Mouse (Mus musculus): ENCODE measurements around the gene Zmiz2. TPM values are rescaled to one million over a fixed set of nuclear protein-coding genes. Genes with fewer than 3 reads are reported as not detected.
A peak's percentile ranks its signal among the peaks of the same experiment; 100 is the strongest.

Gene Zmiz2
- polyA plus RNA-seq, 1 experiment from 2014 or later = 19.3 TPM

DNA sequence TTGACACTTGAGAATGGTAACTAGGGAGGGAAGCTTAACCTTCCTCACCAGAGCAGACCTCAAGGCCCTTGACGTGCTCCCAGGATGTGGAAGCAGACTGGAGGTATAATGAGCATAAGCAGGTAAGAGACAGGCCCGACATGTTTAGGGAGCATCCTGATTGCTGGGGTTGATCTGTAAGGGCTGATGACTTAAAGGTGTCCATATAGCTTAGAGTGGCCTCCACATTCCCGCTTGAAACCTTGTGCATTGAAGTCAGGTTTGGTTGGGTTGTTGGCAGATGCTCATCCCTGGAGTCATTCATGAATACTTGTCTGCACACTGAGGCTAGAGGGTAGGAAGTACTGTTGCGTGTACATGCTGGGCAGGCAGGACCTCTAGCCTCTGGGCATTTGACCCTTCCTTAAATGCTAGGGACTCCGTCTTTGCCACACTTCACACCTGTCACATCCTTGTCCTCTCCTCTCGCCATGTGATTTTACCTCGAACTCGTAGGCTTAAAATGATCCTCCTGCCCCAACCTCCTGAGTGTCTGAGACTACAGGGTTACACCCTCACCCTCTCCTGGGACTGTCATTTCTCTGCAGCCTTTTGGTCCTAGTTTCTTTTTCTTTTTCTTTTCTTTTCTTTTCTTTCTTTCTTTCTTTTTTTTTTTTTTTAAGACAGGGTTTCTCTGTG, 1.6 kb downstream of the Zmiz2 start:
- WGBS = 84% methylated on average over 8 of the region's 8 CpGs

DNA sequence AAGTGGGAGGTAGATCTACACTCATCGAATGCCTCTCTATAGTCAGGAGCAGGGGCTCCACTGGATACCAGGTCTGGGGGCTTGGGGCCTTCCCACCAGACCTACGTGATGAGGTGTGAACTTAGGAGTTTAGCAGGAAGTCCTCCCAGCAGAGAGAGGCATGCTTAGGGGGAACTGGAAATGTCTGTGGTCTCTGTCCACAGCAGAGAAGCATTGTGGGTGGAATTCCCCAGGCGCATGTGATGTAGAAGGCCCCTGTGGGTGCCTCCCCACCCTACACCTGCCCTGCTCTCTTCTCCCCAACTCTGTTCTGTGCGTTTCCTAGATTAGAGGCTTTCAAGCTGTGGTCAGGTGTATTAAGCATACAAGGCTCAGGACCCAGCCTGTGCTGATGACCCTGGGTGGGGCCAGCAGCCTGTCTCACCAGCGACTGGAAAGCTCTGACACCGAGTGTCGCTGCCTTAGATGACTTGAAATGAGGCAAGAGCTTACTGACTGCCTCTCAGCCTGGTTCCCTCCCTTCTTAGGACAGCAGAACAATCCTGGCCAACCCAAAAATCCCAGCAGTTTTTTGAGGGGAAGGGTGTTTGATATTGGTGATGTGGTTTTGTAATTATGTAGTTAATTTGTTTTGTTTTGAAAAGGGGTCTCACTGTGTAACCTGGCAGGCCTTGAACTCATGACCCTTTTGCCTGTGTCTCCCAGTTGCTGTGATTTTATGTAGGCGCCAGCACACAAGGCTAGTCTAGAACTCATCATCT, 2.8 kb downstream of the Zmiz2 start:
- Histone ChIP-seq H3K4me2 (replicated peaks; ENCODE audit: low read depth, low read length) (no peak overlapping the region), H3K27me3 (ENCODE audit: control insufficient read depth, insufficient read depth, low read length) (no peaks in the 10 kb centered on the region), H3K9ac (ENCODE audit: low read depth, low read length) (no peak overlapping the region), H3K9me3 (ENCODE audit: control insufficient read depth, low read length) (no peaks in the 10 kb centered on the region), H3K4me1 (replicated peaks; ENCODE audit: control insufficient read depth, insufficient read depth, low read length) (peaks cover 14% of the 10 kb centered on the region; the same call in 1 of the 2 replicates), H3K36me3 (ENCODE audit: control insufficient read depth, insufficient read depth, low read length) (peaks cover 6% of the 10 kb centered on the region; the same call in 1 of the 2 replicates), H3K4me3 (ENCODE audit: low read depth, low read length) (no peak overlapping the region), H3K27ac (ENCODE audit: low read depth, low read length) (no peak overlapping the region)
- DNase-seq (ENCODE audit: low spot score) = no peak
- ATAC-seq (ENCODE audit: low FRiP score) = no peak
- 90% methylated on average over 8 of the region's 8 CpGs for WGBS

More for the DNA sequence above, 1.6 kb downstream of the Zmiz2 start:
- H3K9ac ChIP-seq (ENCODE audit: low read depth, low read length) = peak overlapping the region; percentile 99
- peaks cover 14% of the 10 kb centered on the region; the same call in 1 of the 2 replicates for H3K4me1 ChIP-seq (replicated peaks; ENCODE audit: control insufficient read depth, insufficient read depth, low read length)
- peak overlapping the region; percentile 94 for H3K4me3 ChIP-seq (ENCODE audit: low read depth, low read length)
- ATAC-seq (ENCODE audit: low FRiP score) = no peak
- H3K4me2 ChIP-seq (replicated peaks; ENCODE audit: low read depth, low read length) = peak overlapping the region; percentile 67
- DNase-seq (ENCODE audit: low spot score) = no peak
- H3K27me3 ChIP-seq (ENCODE audit: control insufficient read depth, insufficient read depth, low read length) = no peaks in the 10 kb centered on the region
- H3K27ac ChIP-seq (ENCODE audit: low read depth, low read length) = no peak overlapping the region
- H3K36me3 ChIP-seq (ENCODE audit: control insufficient read depth, insufficient read depth, low read length) = peaks cover 3% of the 10 kb centered on the region; the same call in 1 of the 2 replicates
- no peaks in the 10 kb centered on the region for H3K9me3 ChIP-seq (ENCODE audit: control insufficient read depth, low read length)

DNA sequence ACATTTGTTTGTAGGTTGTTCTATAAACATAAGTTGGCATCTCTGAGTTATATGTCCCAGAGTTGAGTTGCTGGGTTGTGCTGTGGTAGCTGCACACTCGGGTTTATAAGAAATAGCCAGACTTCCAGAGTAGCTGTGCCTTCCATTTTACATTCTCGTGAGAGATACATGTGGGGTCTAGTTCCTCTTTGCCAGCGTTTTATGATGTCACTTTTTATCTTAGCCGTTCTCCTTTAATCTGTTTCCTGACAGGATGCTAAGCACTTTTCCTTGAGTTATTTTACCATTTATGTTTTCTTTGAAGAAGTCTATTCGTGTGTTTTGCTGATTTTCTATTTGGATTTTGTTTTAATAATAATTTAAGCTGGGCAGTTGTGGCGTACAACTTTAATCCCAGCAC, 4.0 kb downstream of the Zmiz2 start:
- no peak overlapping the region for H3K4me3 ChIP-seq (ENCODE audit: low read depth, low read length)
- H3K4me2 ChIP-seq (replicated peaks; ENCODE audit: low read depth, low read length) = no peak overlapping the region
- no peak overlapping the region for H3K9ac ChIP-seq (ENCODE audit: low read depth, low read length)
- H3K27me3 ChIP-seq (ENCODE audit: control insufficient read depth, insufficient read depth, low read length) = no peaks in the 10 kb centered on the region
- H3K4me1 ChIP-seq (replicated peaks; ENCODE audit: control insufficient read depth, insufficient read depth, low read length) = peaks cover 14% of the 10 kb centered on the region; the same call in 1 of the 2 replicates
- 91% methylated on average over 6 of the region's 6 CpGs for WGBS
- peaks cover 9% of the 10 kb centered on the region for H3K36me3 ChIP-seq (ENCODE audit: control insufficient read depth, insufficient read depth, low read length)
- no peaks in the 10 kb centered on the region for H3K9me3 ChIP-seq (ENCODE audit: control insufficient read depth, low read length)
- no peak overlapping the region for H3K27ac ChIP-seq (ENCODE audit: low read depth, low read length)
- ATAC-seq (ENCODE audit: low FRiP score) (no peak), DNase-seq (ENCODE audit: low spot score) (no peak)

DNA sequence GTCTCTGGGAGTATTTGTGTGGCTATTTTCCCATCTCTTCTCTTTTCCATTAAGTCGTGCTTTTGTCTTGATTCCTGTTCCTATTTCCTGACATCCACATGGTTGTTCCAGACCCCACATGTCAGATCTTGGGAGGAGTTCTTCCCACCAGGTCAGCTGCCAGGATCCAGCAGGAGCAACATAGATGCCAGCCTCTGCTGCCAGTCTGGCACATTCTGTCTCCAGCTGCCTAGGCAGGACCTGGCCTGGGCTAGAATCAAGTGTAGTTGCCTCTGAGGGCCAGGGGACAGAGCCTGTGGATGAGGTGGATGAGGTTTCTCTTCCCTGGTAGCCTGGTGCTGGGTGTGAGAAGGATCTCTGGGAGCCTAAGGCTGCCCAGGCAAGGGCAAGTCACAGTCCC, 5.0 kb downstream of the Zmiz2 start:
- 77% methylated on average over 1 of the region's 1 CpGs for WGBS
- no peak for DNase-seq (ENCODE audit: low spot score)
- Histone ChIP-seq H3K4me3 (ENCODE audit: low read depth, low read length) (no peak overlapping the region), H3K27ac (ENCODE audit: low read depth, low read length) (no peak overlapping the region), H3K4me2 (replicated peaks; ENCODE audit: low read depth, low read length) (no peak overlapping the region), H3K9ac (ENCODE audit: low read depth, low read length) (no peak overlapping the region), H3K9me3 (ENCODE audit: control insufficient read depth, low read length) (no peaks in the 10 kb centered on the region), H3K36me3 (ENCODE audit: control insufficient read depth, insufficient read depth, low read length) (peaks cover 15% of the 10 kb centered on the region), H3K4me1 (replicated peaks; ENCODE audit: control insufficient read depth, insufficient read depth, low read length) (peaks cover 14% of the 10 kb centered on the region; the same call in 1 of the 2 replicates), H3K27me3 (ENCODE audit: control insufficient read depth, insufficient read depth, low read length) (no peaks in the 10 kb centered on the region)
- ATAC-seq (ENCODE audit: low FRiP score) = no peak

DNA sequence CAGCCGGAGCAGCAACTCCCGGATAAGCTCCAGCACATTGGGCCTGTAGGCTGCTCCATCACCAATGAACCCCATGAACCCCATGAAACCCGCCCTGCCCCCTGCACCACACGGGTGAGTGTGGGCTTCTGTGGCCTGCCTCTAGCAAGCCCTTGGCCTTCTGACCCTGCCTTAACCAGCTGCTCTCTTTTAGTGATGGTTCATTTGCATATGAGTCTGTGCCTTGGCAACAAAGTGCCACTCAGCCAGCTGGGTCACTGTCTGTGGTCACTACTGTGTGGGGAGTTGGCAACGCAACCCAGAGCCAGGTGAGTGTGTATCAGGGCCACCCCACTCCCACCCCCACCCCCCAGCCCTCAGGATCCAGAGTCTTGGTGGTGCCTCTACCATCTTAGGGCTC, 6.7 kb downstream of the Zmiz2 start:
- no peak overlapping the region for H3K4me2 ChIP-seq (replicated peaks; ENCODE audit: low read depth, low read length)
- peaks cover 8% of the 10 kb centered on the region; the same call in 1 of the 2 replicates for H3K4me1 ChIP-seq (replicated peaks; ENCODE audit: control insufficient read depth, insufficient read depth, low read length)
- H3K36me3 ChIP-seq (ENCODE audit: control insufficient read depth, insufficient read depth, low read length) = peaks cover 23% of the 10 kb centered on the region
- WGBS = 87% methylated on average over 5 of the region's 5 CpGs
- DNase-seq (ENCODE audit: low spot score) (no peak), ATAC-seq (ENCODE audit: low FRiP score) (peak; percentile 41; the same call in 1 of the 2 replicates)
- H3K27me3 ChIP-seq (ENCODE audit: control insufficient read depth, insufficient read depth, low read length) = no peaks in the 10 kb centered on the region
- H3K4me3 ChIP-seq (ENCODE audit: low read depth, low read length) = no peak overlapping the region
- no peaks in the 10 kb centered on the region for H3K9me3 ChIP-seq (ENCODE audit: control insufficient read depth, low read length)
- no peak overlapping the region for H3K9ac ChIP-seq (ENCODE audit: low read depth, low read length)
- no peak overlapping the region for H3K27ac ChIP-seq (ENCODE audit: low read depth, low read length)

DNA sequence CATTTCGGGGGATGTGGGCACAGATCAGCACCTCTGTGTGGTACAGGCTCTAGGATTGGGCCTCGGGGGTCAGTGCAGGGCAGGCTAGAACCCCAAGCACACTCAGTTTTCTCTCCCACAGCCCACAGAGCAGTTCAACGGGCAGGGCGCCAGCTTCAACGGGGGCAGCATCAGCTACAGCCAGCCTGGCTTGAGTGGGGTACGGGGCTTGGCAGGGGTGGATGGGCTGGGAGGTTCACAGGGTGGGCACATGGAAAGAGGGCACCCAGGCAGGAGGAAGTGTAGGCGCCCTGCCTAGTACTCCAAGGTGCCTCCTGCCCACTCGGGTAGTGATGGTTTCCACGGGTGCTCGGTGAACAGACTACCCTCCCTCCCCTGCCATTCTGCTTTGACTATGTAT, 9.3 kb downstream of the Zmiz2 start:
- no peaks in the 10 kb centered on the region for H3K27me3 ChIP-seq (ENCODE audit: control insufficient read depth, insufficient read depth, low read length)

DNA sequence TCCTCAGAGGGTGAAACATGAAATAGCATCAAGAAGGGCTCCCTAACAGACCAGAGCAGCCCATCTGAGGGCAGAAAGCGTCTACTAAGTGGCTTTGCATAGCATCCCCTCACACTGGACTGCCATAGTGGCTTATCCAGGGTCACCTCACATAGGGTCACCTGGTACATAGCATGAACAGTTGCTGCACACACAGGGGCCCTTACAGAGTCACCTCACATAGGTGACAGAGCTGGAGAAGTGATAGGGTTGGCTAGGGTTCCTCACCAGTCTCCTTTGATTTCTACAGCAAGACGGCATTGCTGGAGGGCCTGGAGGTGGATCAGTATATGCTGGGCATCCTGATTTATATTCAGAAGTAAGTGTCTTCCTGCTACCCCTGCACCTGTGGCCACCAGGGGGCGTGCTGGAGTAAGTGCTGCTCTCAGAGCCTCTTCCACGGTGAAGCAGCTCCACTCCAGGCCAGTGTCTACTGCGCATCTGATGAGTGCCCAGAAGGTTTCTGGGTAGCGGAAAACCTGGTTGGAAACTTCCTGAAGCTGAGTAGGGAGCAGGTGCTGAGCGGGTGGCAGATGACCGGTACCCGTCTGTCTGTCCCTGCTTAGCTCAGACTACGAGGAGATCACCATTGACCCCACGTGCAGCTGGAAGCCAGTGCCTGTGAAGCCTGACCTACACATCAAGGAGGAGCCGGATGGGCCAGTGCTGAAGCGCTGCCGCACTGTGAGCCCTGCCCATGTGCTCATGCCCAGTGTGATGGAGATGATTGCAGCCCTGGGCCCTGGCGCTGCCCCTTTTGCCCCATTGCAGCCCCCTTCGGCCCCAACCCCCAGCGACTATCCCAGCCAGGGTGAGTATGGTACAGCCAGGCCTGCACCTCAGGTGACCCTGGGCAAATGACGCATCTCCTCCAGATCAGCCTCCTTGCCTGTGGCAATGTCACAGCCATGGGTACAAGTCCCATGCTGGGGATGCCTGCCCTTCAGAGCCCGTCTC, 13.9 kb downstream of the Zmiz2 start:
- no peak overlapping the region for H3K4me3 ChIP-seq (ENCODE audit: low read depth, low read length)
- no peaks in the 10 kb centered on the region for H3K9me3 ChIP-seq (ENCODE audit: control insufficient read depth, low read length)
- H3K4me2 ChIP-seq (replicated peaks; ENCODE audit: low read depth, low read length) = no peak overlapping the region
- H3K36me3 ChIP-seq (ENCODE audit: control insufficient read depth, insufficient read depth, low read length) = peaks cover 39% of the 10 kb centered on the region
- no peak overlapping the region for H3K27ac ChIP-seq (ENCODE audit: low read depth, low read length)
- H3K9ac ChIP-seq (ENCODE audit: low read depth, low read length) = no peak overlapping the region
- no peaks in the 10 kb centered on the region for H3K27me3 ChIP-seq (ENCODE audit: control insufficient read depth, insufficient read depth, low read length)
- ATAC-seq (ENCODE audit: low FRiP score) = peak; percentile 26; the same call in 1 of the 2 replicates
- 89% methylated on average over 19 of the region's 19 CpGs for WGBS
- 0 out of 2 replicates have a peak, but pooled peaks cover 2% of the 10 kb centered on the region for H3K4me1 ChIP-seq (replicated peaks; ENCODE audit: control insufficient read depth, insufficient read depth, low read length)
- peak; percentile 69 for DNase-seq (ENCODE audit: low spot score)

More for the DNA sequence above, 9.3 kb downstream of the Zmiz2 start:
- ATAC-seq (ENCODE audit: low FRiP score) (no peak), DNase-seq (ENCODE audit: low spot score) (no peak)
- Histone ChIP-seq H3K4me2 (replicated peaks; ENCODE audit: low read depth, low read length) (no peak overlapping the region), H3K4me3 (ENCODE audit: low read depth, low read length) (no peak overlapping the region), H3K4me1 (replicated peaks; ENCODE audit: control insufficient read depth, insufficient read depth, low read length) (0 out of 2 replicates have a peak, but pooled peaks cover 2% of the 10 kb centered on the region), H3K9me3 (ENCODE audit: control insufficient read depth, low read length) (no peaks in the 10 kb centered on the region), H3K9ac (ENCODE audit: low read depth, low read length) (no peak overlapping the region), H3K27ac (ENCODE audit: low read depth, low read length) (no peak overlapping the region), H3K36me3 (ENCODE audit: control insufficient read depth, insufficient read depth, low read length) (peaks cover 31% of the 10 kb centered on the region)
- WGBS = 93% methylated on average over 10 of the region's 10 CpGs

DNA sequence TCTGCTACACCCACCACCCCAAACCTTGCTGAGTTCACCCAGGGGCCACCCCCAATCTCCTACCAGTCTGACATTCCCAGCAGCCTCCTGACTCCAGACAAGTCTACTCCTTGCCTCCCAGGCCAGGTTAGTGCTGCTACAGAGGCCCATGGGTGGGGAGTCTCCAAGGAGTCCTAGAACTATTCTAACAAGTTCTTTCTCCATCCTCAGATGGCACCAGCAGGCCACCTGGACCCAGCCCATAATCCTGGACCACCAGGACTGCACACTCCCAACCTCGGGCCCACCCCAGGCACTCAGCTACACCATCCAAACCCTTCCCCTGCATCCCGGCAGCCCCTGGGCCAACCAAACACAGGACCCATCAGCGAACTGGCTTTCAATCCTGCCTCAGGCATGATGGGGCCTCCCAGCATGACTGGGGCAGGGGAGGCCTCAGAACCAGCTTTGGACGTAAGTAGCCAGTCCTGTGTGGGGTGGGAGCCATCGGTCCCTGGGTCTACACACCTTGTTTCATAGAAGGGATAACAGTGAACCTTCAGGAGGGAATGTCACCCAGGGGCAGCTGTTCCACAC, 15.0 kb downstream of the Zmiz2 start:
- Histone ChIP-seq H3K36me3 (ENCODE audit: control insufficient read depth, insufficient read depth, low read length) (peaks cover 33% of the 10 kb centered on the region), H3K27ac (ENCODE audit: low read depth, low read length) (no peak overlapping the region), H3K9me3 (ENCODE audit: control insufficient read depth, low read length) (no peaks in the 10 kb centered on the region), H3K4me2 (replicated peaks; ENCODE audit: low read depth, low read length) (no peak overlapping the region), H3K4me1 (replicated peaks; ENCODE audit: control insufficient read depth, insufficient read depth, low read length) (0 out of 2 replicates have a peak, but pooled peaks cover 2% of the 10 kb centered on the region), H3K27me3 (ENCODE audit: control insufficient read depth, insufficient read depth, low read length) (no peaks in the 10 kb centered on the region), H3K4me3 (ENCODE audit: low read depth, low read length) (no peak overlapping the region), H3K9ac (ENCODE audit: low read depth, low read length) (no peak overlapping the region)
- DNase-seq (ENCODE audit: low spot score) (no peak), ATAC-seq (ENCODE audit: low FRiP score) (no peak)
- 90% methylated on average over 5 of the region's 5 CpGs for WGBS
